Mouse (Mus musculus): ENCODE measurements around the gene Flt3l.

DNA sequence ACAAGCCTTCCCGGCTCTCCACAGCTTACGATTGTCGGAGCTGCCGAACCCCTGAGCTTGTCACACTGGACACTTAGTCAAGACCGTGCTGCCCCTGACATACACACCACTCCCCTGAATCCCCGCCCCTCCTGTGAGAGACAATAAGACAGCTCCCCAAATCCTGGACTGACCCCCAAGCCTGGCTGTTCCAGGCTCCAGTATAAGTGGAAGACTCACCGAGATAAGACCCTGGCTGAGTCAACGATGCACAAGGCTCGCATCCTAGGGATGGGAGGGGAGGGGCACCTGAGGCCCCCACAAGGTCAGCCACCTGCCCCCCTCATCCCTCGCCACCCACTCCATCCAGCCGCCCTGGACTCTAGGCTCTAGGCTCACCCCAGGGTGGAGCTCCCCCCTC lies 4.4 kb downstream of the Flt3l start:
- TF ChIP-seq CTCF (IDR thresholded peaks at IDR 0.05; ENCODE audit: low read depth) (no peak), EP300 (optimal IDR thresholded peaks at IDR 0.05) (no peak)

Data from stomach, postnatal 0 days (tissue).